Mouse (Mus musculus) neural tube, embryonic 10.5 days (tissue): ENCODE data around the gene Sash1.

Source experiments
- DNase-seq: peaks from one replicate; pipeline ENCODE4 v3.0.0-alpha.2; 2017; ENCODE audit warnings: low spot score; ENCODE audit errors: extremely low spot score

The Sash1 gene

DNA sequence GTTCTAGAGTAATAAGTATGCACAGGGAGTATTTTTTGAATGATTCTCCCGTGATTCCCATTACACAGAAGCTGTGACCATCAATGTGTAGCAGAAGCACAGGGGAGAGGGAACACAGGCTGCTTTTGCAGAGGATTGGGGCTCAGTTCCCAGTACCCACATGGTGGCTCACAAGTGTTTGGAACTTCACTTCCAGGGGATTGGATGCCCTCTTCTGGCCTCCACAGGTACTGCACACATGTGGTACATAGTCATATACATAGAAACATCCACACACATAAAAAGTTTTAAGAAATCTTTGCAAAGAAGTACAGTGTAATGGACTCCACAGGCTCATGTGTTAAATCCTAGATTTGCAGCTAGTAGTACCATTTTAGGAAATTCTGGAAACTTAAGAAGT lies 199.7 kb downstream of the Sash1 start:
- no peak for DNase-seq

GRCm38 (mm10) chr10:8685269-8685668 lies 200.6 kb downstream of the Sash1 start:
- no peak for DNase-seq

DNA sequence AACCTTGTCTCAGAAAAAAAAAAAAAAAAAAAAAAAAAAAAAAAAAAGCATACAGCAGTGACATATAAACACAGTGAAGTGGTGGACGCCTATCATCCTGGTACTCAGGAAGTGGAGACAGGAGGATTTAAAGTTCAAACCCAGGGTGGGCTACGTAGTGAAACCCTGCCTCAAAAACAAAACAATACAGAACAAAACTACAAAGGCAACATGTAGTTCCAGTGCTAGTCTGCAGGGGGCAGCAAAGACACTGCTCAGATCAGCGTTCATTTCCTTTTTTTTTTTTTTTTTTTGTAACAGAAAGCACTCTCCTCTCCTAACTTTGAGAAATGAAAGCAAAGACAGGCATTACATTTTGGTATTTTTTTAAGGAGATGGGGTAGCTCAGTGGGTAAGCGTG lies 203.0 kb downstream of the Sash1 start:
- DNase-seq, result peak; percentile 65

DNA sequence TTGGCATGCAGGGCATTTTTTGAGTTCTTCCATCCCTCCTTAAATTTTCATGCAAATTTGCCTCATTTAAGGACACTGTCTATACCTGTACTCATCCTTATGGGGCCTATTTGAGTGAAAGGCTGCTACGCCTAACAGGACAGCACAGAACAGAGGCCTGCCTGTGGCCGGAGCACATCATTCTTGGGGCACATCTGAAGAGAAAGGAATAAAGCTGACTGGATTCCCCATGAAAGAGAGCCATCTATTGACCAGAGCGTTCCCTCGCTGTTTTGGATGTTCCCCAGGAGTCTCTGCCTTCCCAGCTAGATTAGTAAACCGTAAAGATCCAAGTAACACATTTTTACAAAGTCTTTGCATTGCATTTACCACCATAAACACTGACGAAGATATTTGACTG lies 203.5 kb downstream of the Sash1 start:
- no peak for DNase-seq

DNA sequence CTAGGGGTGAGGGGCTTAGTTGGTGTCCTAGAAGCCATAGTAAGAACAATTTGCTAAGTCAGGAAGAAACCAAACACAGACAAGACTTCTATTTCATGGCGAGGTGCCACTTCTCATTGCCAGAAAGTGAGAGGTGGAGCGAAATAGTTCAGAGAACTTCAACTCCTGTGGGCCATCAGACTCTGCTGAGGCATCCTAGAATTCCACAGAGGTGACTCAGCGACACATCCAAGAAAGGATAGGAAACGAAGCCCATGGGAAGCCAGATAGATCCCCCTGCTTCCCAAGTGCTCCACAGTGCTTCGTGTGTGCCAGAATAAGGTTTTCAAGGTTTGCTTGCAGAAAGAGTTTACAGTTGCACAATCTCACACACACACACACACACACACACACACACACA lies 209.1 kb downstream of the Sash1 start:
- no peak for DNase-seq
